Comparison of ENCODE assay signal across 16 mouse cellular contexts in the genomic region with DNA sequence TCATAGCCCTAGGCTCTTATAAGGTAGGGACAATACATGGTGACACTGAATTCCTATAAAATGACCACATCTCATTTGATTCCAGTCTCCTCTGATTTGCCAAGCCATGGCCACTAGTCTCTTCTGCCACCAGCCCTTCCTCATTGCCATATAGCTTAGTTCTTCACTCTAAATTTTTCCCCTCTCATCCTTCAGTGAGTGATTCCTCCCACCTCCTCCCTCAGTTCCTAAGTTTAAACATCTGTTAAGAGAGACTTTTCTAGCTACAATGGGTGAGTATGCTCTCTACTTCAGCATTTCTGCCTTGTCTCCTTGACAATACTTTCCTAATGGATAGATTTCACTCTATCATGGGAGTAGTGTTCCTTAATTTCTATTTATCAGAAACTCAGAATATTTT.
"Had no signal": no experiment of that assay in that cellular context is flagged by ENCODE, and none has a peak within 500 bp of the region (broad histone marks: within the 10 kb centered on the region; RNA-seq: fewer than 3 reads in every experiment).

No protein-coding gene starts in this region.

- DNase-seq: retina, postnatal 1 day; right cerebral cortex, adult 18-20 months; right cerebral cortex, postnatal 14 days; right cerebral cortex, postnatal 25 days; right cerebral cortex, postnatal 4 days; spleen, adult 18-20 months; thymus, adult 18-20 months; thymus, adult 2 months; thymus, postnatal 14 days; thymus, postnatal 25 days; thymus, postnatal 36 days; thymus, postnatal 4 days had no signal

- H3K27ac ChIP-seq: neural tube, embryonic 13.5 days; neural tube, embryonic 15.5 days; stomach, embryonic 15.5 days; stomach, postnatal 0 days had no signal

- H3K4me3 ChIP-seq: neural tube, embryonic 13.5 days; neural tube, embryonic 15.5 days; stomach, embryonic 15.5 days had no signal
